Mouse (Mus musculus) brown adipose tissue, adult 24 weeks (tissue): ENCODE data around the gene Ptpn20. TPM values are rescaled to one million over a fixed set of nuclear protein-coding genes. Genes with fewer than 3 reads are reported as not detected.

Experiments
- H3K27ac ChIP-seq: fragments of 200-500 bp; replicated peaks from 2 replicates; pipeline ENCODE4 v1.5.1; 2012; ENCODE audit warnings: low read depth, mild to moderate bottlenecking, low read length
- H3K4me1 ChIP-seq: fragments of 200-500 bp; 2 replicates; pipeline ENCODE4 v1.6.1; 2012; ENCODE audit warnings: low read length, mixed read lengths; ENCODE audit not compliant: control insufficient read depth, insufficient read depth, insufficient read length
- H3K4me3 ChIP-seq: fragments of 200-500 bp; 2 replicates; pipeline ENCODE4 v1.5.1; 2012; ENCODE audit warnings: low read depth, mild to moderate bottlenecking, low read length, moderate library complexity; ENCODE audit not compliant: insufficient read depth
- polyA plus RNA-seq: library from polyadenylated mRNA; stranded (reverse); fragments of >200 nt; gene quantifications from 2 replicates; pipeline ENCODE4 v1.2.4, GENCODE M21; 2012; ENCODE audit not compliant: missing spikeins, insufficient read depth, insufficient read length

The Ptpn20 gene
- polyA plus RNA-seq, 1 experiment = not detected

DNA sequence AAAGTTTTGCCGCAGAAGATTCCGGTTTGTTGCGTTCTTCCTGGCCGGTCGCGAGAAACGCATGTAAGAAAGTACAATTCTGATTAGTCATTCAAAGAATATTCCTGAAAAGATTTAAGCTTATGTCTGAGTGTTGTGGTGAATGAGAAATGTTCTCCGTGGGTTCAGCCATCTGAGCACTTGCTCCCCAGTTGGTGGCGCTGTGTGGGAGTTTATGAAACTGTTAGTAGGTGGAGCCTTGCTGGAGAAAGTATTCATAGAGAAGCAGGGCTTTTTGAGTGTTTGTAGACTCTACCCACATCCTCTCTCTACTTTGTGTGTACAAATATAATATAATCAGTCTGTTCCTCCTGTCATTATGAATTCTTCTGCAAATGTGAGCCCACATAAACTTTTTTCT, 61.7 kb downstream of the Ptpn20 start:
- H3K4me3 ChIP-seq = no peak overlapping the region
- H3K4me1 ChIP-seq = no peaks in the 10 kb centered on the region
- H3K27ac ChIP-seq = no peak overlapping the region

GRCm38 (mm10) chr14:33657471-33657901, 68.5 kb downstream of the Ptpn20 start:
- H3K4me3 ChIP-seq = no peak overlapping the region
- no peaks in the 10 kb centered on the region for H3K4me1 ChIP-seq
- H3K27ac ChIP-seq = no peak overlapping the region

DNA sequence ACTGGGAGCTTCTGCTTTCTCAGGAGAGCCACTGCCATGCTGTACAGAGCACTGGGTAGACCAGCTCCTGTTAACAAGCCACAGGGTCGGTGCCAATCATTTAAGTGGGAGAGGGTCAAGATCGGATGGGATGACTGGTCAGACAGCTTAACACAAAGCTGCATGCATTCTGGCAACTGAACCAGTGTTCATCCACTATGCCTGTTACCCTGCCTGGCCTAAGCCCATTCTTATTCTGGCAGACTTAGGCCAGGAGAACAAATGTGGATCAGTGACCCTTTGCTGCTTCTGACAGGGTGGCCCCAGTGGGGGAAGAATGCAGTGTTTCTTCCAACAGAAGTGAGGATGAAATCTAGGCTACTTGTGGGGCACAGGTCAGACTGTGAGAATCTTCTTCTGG, 69.3 kb downstream of the Ptpn20 start:
- no peak overlapping the region for H3K4me3 ChIP-seq
- no peaks in the 10 kb centered on the region for H3K4me1 ChIP-seq
- H3K27ac ChIP-seq = no peak overlapping the region

GRCm38 (mm10) chr14:33662080-33662479, 73.1 kb downstream of the Ptpn20 start:
- Histone ChIP-seq H3K27ac (no peak overlapping the region), H3K4me3 (no peak overlapping the region), H3K4me1 (no peaks in the 10 kb centered on the region)

DNA sequence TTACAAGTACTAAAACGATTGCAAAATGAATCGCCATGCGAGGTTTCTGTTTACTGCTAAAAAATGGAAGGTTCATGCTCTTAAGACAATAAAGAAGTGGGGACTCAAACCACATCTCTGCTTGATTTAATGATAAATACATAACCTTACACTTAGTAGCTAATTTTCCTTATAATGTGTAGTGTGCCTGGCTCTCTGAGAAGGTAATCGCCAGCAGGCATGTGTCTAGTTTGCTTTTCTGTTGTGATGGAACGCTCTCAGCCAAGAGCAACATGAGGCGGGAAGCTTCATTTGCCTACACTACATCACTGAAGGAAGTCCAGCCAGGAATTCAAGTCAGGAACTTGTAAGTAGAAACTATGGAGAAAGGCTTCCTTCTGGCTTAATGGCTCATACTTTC, 77.3 kb downstream of the Ptpn20 start:
- Histone ChIP-seq H3K4me1 (no peaks in the 10 kb centered on the region), H3K4me3 (no peak overlapping the region), H3K27ac (no peak overlapping the region)

- no peak overlapping the region for H3K27ac ChIP-seq
- H3K4me1 ChIP-seq = no peaks in the 10 kb centered on the region
- H3K4me3 ChIP-seq = no peak overlapping the region
Measured at GRCm38 (mm10) chr14:33669891-33670290, 80.9 kb downstream of the Ptpn20 start.

DNA sequence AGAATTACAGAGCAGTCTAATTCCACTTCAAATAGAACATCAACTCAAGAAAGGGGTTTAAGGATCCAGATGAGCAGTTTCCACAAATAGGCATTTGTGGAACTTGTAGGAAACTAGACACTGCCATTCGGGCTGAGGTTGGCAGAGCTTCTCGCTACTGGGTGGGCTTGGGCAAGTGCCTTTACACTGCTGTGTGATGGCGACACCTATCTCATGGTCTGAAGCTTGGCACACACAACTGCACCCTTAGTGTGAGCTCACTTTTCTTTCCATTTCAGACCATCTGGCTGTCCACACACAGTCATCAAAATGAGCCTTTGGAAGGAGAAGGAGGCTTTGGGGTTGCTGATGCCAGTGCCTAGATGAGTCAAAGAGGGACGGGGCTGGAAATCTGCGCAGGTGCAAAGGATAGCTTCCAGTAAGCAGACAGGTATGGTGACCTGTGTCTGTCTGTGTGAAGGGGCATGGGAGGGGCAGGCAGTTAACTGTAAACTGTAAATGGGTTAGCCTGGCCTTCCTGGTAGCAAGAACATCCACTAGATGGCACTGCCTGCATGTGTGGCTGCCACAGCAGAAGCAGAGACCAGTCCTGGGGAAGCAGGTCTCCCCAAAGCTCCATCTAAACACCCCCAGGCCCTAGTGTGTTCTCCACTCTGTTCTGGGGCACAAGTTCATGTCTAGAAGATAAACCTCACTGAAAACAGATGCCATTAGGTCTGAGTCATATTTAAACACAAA, 84.5 kb downstream of the Ptpn20 start:
- H3K4me1 ChIP-seq = no peaks in the 10 kb centered on the region
- no peak overlapping the region for H3K4me3 ChIP-seq
- no peak overlapping the region for H3K27ac ChIP-seq

GRCm38 (mm10) chr14:33677996-33678395, 89.0 kb downstream of the Ptpn20 start:
- no peaks in the 10 kb centered on the region for H3K4me1 ChIP-seq
- H3K4me3 ChIP-seq = no peak overlapping the region

GRCm38 (mm10) chr14:33678740-33679139, 89.7 kb downstream of the Ptpn20 start:
- Histone ChIP-seq H3K4me3 (no peak overlapping the region), H3K27ac (no peak overlapping the region)

More at GRCm38 (mm10) chr14:33677996-33678395, 89.0 kb downstream of the Ptpn20 start:
- H3K27ac ChIP-seq = no peak overlapping the region

GRCm38 (mm10) chr14:33680621-33681020, 91.6 kb downstream of the Ptpn20 start:
- no peak overlapping the region for H3K27ac ChIP-seq
- no peak overlapping the region for H3K4me3 ChIP-seq
- H3K4me1 ChIP-seq = no peaks in the 10 kb centered on the region

More at GRCm38 (mm10) chr14:33678740-33679139, 89.7 kb downstream of the Ptpn20 start:
- no peaks in the 10 kb centered on the region for H3K4me1 ChIP-seq

DNA sequence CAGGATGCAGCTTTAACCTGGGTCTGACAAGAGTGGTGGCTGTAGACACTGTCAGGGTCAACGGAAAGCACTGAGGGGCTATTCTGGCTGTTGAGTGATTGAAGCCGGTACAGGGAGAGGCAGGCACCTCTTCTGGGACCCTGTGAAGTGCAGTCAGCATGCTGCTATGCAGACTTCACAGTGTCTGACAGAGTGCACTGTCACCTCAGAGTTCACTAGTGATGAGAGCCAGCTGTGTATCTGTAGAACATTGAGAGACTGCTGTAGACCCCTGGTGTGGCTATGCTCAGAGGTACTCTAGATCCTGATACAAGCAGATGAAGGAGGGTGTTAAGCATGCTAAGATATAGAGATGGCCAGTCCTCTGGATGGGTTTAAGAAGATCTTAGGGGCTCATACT, 93.8 kb downstream of the Ptpn20 start:
- H3K4me3 ChIP-seq = no peak overlapping the region
- H3K27ac ChIP-seq = no peak overlapping the region
- no peaks in the 10 kb centered on the region for H3K4me1 ChIP-seq

DNA sequence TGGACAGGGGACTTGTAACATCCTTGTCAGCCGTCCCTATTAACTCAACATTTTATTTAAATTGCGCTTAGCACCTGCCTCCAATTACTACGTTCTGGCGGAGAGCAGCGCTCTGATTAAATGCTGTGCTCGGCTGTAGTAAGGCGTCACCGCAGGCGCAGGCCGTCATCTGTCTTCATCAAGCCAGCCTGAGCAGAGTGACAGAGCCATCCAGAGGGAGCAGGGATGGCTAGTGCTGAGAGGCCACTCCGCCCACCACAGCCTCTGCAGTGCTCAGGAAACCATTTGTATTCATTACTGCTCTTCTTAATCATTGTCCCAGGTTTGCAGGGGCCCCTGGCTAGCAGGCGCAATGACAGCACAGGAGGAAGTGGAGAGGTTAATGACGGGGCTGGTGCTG, 94.7 kb downstream of the Ptpn20 start:
- Histone ChIP-seq H3K27ac (no peak overlapping the region), H3K4me3 (no peak overlapping the region), H3K4me1 (no peaks in the 10 kb centered on the region)

GRCm38 (mm10) chr14:33687444-33688028, 98.5 kb downstream of the Ptpn20 start:
- H3K27ac ChIP-seq = no peak overlapping the region

GRCm38 (mm10) chr14:33689044-33689443, 100.0 kb downstream of the Ptpn20 start:
- H3K4me3 ChIP-seq = no peak overlapping the region
- no peak overlapping the region for H3K27ac ChIP-seq
- H3K4me1 ChIP-seq = no peaks in the 10 kb centered on the region

More at GRCm38 (mm10) chr14:33687444-33688028, 98.5 kb downstream of the Ptpn20 start:
- Histone ChIP-seq H3K4me1 (no peaks in the 10 kb centered on the region), H3K4me3 (no peak overlapping the region)
